Mouse (Mus musculus) midbrain, embryonic 16.5 days (tissue): ENCODE results near the gene 1810010D01Rik. TPM values are rescaled to one million over a fixed set of nuclear protein-coding genes. Genes with fewer than 3 reads are reported as not detected.

Experiments
- ATAC-seq: fragments of 200-750 bp; cut with Nextera tagmentation; 2 replicates; pipeline ENCODE4 v1.8.0; 2017; ENCODE audit warnings: moderate TSS enrichment
- H3K27ac ChIP-seq: fragments of 300-500 bp; sonication (generic); 2 replicates; pipeline ENCODE4 v1.5.1; 2014; ENCODE audit warnings: mild to moderate bottlenecking, low read length, mixed read lengths
- H3K27me3 ChIP-seq: fragments of 300-500 bp; sonication (generic); 2 replicates; pipeline ENCODE4 v1.6.1; 2014; ENCODE audit warnings: low read depth, low read length, mixed read lengths; ENCODE audit not compliant: control insufficient read depth, insufficient read depth
- H3K36me3 ChIP-seq: fragments of 300-500 bp; sonication (generic); 2 replicates; pipeline ENCODE4 v1.6.1; 2014; ENCODE audit warnings: mild to moderate bottlenecking, low read length, moderate library complexity, mixed read lengths; ENCODE audit not compliant: control insufficient read depth, insufficient read depth
- H3K4me1 ChIP-seq: fragments of 300-500 bp; sonication (generic); 2 replicates; pipeline ENCODE4 v1.6.1; 2014; ENCODE audit warnings: mild to moderate bottlenecking, low read length, mixed read lengths; ENCODE audit not compliant: control insufficient read depth, insufficient read depth
- H3K4me2 ChIP-seq: fragments of 300-500 bp; sonication (generic); 2 replicates; pipeline ENCODE4 v1.6.1; 2014; ENCODE audit warnings: mild to moderate bottlenecking, low read length, mixed read lengths
- H3K4me3 ChIP-seq: fragments of 300-500 bp; sonication (generic); 2 replicates; pipeline ENCODE4 v1.5.1; 2014; ENCODE audit warnings: low read depth, mild to moderate bottlenecking, low read length, moderate library complexity, mixed read lengths
- H3K9ac ChIP-seq: fragments of 300-500 bp; sonication (generic); 2 replicates; pipeline ENCODE4 v1.6.1; 2014; ENCODE audit warnings: low read depth, low read length, mixed read lengths
- H3K9me3 ChIP-seq: fragments of 300-500 bp; sonication (generic); replicated peaks from 2 replicates; pipeline ENCODE4 v1.6.1; 2014; ENCODE audit warnings: mild to moderate bottlenecking, low read length, mixed read lengths; ENCODE audit not compliant: control insufficient read depth, poor library complexity, severe bottlenecking
- WGBS: fragments of 180-500 bp; shearing (Covaris S2); extraction: QIAGEN DNeasy Blood & Tissue Kit; methylation state at CpG from one replicate; pipeline ENCODE4 v1.1.7; 2014; 5-methylcytosine and 5-hydroxymethylcytosine counted together
- polyA plus RNA-seq: library from polyadenylated mRNA; unstranded; fragments of >200 nt; fragmentation: Nextera tagmentation; extraction: Ambion mirVana; gene quantifications from 2 replicates; pipeline ENCODE4 v1.2.1, GENCODE M21; 2015

Gene 1810010D01Rik
- polyA plus RNA-seq, 1 experiment from 2014 or later, result 0.36 TPM

GRCm38 (mm10) chr7:145173116-145173515 lies 34.8 kb downstream of the 1810010D01Rik start:
- ATAC-seq, result peak; percentile 79
- no peak overlapping the region for H3K9ac ChIP-seq
- no peaks in the 10 kb centered on the region for H3K9me3 ChIP-seq
- peak overlapping the region; percentile 37 for H3K4me2 ChIP-seq
- H3K4me3 ChIP-seq, result no peak overlapping the region; the same call in 1 of the 2 replicates
- H3K4me1 ChIP-seq, result peaks cover 6% of the 10 kb centered on the region; the same call in 1 of the 2 replicates
- no peaks in the 10 kb centered on the region; the same call in 1 of the 2 replicates for H3K27me3 ChIP-seq
- WGBS, result 0% methylated on average over 9 of the region's 12 CpGs
- H3K36me3 ChIP-seq, result no peaks in the 10 kb centered on the region
- H3K27ac ChIP-seq, result no peak overlapping the region

GRCm38 (mm10) chr7:145169703-145170102 lies 38.2 kb downstream of the 1810010D01Rik start:
- Histone ChIP-seq H3K27ac (no peak overlapping the region), H3K4me2 (no peak overlapping the region), H3K27me3 (no peaks in the 10 kb centered on the region; the same call in 1 of the 2 replicates), H3K4me3 (no peak overlapping the region), H3K9me3 (no peaks in the 10 kb centered on the region), H3K9ac (no peak overlapping the region), H3K4me1 (peaks cover 6% of the 10 kb centered on the region; the same call in 1 of the 2 replicates), H3K36me3 (no peaks in the 10 kb centered on the region)
- ATAC-seq, result peak; percentile 64; the same call in 1 of the 2 replicates
- 71% methylated on average over 3 of the region's 3 CpGs for WGBS

GRCm38 (mm10) chr7:145159283-145160240 lies 48.4 kb downstream of the 1810010D01Rik start:
- no peak for ATAC-seq
- H3K4me2 ChIP-seq, result no peak overlapping the region
- whole genome bisulfite sequencing, result 13% methylated on average over 13 of the region's 13 CpGs
- no peak overlapping the region for H3K4me3 ChIP-seq
- H3K9ac ChIP-seq, result no peak overlapping the region
- no peak overlapping the region for H3K27ac ChIP-seq
- H3K4me1 ChIP-seq, result no peaks in the 10 kb centered on the region
- no peaks in the 10 kb centered on the region for H3K27me3 ChIP-seq
- H3K36me3 ChIP-seq, result no peaks in the 10 kb centered on the region
- H3K9me3 ChIP-seq, result no peaks in the 10 kb centered on the region

Other genes starting within 250 kb of the 1810010D01Rik start
- 1.5 and 2.7 TPM in 2 replicates for gene Tpcn2, start 75.9 kb upstream of the 1810010D01Rik start, polyA plus RNA-seq
- 1.9 and 3.8 TPM in 2 replicates for gene Mrgprf, start 92.7 kb upstream of the 1810010D01Rik start, polyA plus RNA-seq
- not detected in 2 replicates for gene Mrgprd, start 106.7 kb upstream of the 1810010D01Rik start, polyA plus RNA-seq